Mouse (Mus musculus) neural tube, embryonic 12.5 days (tissue): ENCODE measurements at regions not wholly inside any gene's neighbourhood (a gene's known extent, or its start where the extent isn't known, plus 50 kb on each side); places are given as distances from the start of the nearest gene placed in this dataset.
"Not testable (repeated sequence)": the region's sequence is repeated elsewhere in the genome, so short reads cannot be mapped to it uniquely, and the experiment has no call there.

Experiments used
- ATAC-seq: fragments of 200-750 bp; cut with Nextera tagmentation; 2 replicates; pipeline ENCODE4 v1.8.0; 2017; ENCODE audit warnings: low read depth, mild to moderate bottlenecking, moderate TSS enrichment, moderate library complexity; ENCODE audit not compliant: low FRiP score
- H3K27ac ChIP-seq: fragments of 300-500 bp; sonication (generic); 2 replicates; pipeline ENCODE4 v1.5.1; 2016
- H3K27me3 ChIP-seq: fragments of 300-500 bp; sonication (generic); replicated peaks from 2 replicates; pipeline ENCODE4 v1.6.1; 2016; ENCODE audit warnings: mild to moderate bottlenecking
- H3K36me3 ChIP-seq: fragments of 300-500 bp; sonication (generic); 2 replicates; pipeline ENCODE4 v1.6.1; 2016; ENCODE audit warnings: mild to moderate bottlenecking
- H3K4me1 ChIP-seq: fragments of 300-500 bp; sonication (generic); 2 replicates; pipeline ENCODE4 v1.6.1; 2016
- H3K4me2 ChIP-seq: fragments of 300-500 bp; sonication (generic); replicated peaks from 2 replicates; pipeline ENCODE4 v1.6.1; 2016; ENCODE audit warnings: mild to moderate bottlenecking
- H3K4me3 ChIP-seq: fragments of 300-500 bp; sonication (generic); 2 replicates; pipeline ENCODE4 v1.5.1; 2016
- H3K9ac ChIP-seq: fragments of 300-500 bp; sonication (generic); 2 replicates; pipeline ENCODE4 v1.6.1; 2016; ENCODE audit warnings: mild to moderate bottlenecking
- H3K9me3 ChIP-seq: fragments of 300-500 bp; sonication (generic); 2 replicates; pipeline ENCODE4 v1.6.1; 2016; ENCODE audit warnings: mild to moderate bottlenecking
- WGBS: fragments of 180-500 bp; shearing (Covaris S2); methylation state at CpG from one replicate; pipeline ENCODE4 v1.1.7; 2016; 5-methylcytosine and 5-hydroxymethylcytosine counted together

DNA sequence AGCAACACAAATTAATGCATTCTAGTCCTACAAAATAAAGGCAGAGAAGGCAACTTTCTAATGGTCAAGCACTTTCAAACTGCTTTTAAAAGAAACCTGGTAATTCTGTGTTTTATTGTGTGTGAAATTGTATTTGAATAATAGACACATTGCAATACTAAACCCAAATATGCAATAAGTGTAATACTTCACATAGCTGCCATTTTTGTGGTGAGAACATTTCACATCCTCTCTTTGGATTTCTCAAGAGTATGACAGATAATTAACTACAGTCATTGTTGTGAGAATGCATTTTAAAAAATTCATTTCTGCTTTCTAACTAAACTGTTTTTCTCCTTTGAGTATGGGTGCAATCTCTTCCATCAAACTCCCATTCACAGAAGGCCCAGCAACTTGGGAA, 256.4 kb downstream of the Sema3d start:
- Histone ChIP-seq H3K4me2 (no peak overlapping the region), H3K27me3 (no peaks in the 10 kb centered on the region), H3K36me3 (no peaks in the 10 kb centered on the region), H3K9me3 (no peaks in the 10 kb centered on the region), H3K27ac (no peak overlapping the region), H3K4me3 (no peak overlapping the region), H3K4me1 (0 out of 2 replicates have a peak, but pooled peaks cover 1% of the 10 kb centered on the region), H3K9ac (no peak overlapping the region)
- ATAC-seq, result no peak

DNA sequence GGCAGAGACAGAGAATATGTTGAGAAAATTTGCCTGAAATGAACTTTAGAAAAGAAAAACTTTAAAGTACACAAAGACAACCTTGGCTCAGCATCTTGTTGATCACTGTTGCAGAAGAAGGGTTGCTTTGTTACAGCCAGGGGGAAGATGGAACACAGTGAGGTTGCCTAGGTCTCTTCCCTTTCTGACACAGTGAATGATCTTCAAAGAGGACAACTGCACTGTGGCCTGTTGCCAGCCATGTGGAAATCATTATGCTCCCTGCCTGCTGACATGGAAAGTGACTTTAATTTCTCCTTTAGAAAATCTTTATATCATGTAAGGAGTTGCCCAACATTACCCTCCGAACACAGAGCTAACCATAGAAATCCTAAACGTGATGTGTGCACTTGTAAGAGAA, 263.1 kb downstream of the Sema3d start:
- Histone ChIP-seq H3K36me3 (no peaks in the 10 kb centered on the region), H3K4me1 (no peaks in the 10 kb centered on the region), H3K4me3 (no peak overlapping the region), H3K9me3 (no peaks in the 10 kb centered on the region), H3K27ac (no peak overlapping the region), H3K9ac (no peak overlapping the region), H3K27me3 (no peaks in the 10 kb centered on the region), H3K4me2 (no peak overlapping the region)
- ATAC-seq, result no peak
- WGBS, result 70% methylated on average over 2 of the region's 2 CpGs

DNA sequence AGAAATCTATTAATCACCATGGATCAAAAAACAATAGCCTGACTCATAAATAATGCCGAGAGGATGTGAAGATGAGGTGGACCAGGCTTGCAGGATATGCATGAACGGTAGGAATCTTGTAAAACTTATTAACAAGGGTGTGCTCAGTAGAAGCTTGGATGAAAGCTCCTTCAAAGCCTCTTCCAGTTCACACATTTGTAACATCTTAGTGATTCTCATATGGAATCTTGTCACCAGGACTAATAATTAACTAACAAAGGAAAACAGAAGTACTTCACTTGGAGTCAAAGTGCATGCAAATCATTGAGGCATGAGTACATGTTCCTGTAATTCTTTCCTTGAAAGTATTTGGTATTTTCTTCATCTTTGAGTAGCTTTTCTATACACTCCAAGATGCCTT, 290.5 kb downstream of the Sema3d start:
- Histone ChIP-seq H3K4me3 (no peak overlapping the region), H3K27me3 (no peaks in the 10 kb centered on the region), H3K36me3 (no peaks in the 10 kb centered on the region), H3K9me3 (no peaks in the 10 kb centered on the region), H3K9ac (no peak overlapping the region), H3K27ac (no peak overlapping the region), H3K4me2 (no peak overlapping the region), H3K4me1 (no peaks in the 10 kb centered on the region)
- 88% methylated on average over 2 of the region's 2 CpGs for WGBS
- no peak for ATAC-seq

DNA sequence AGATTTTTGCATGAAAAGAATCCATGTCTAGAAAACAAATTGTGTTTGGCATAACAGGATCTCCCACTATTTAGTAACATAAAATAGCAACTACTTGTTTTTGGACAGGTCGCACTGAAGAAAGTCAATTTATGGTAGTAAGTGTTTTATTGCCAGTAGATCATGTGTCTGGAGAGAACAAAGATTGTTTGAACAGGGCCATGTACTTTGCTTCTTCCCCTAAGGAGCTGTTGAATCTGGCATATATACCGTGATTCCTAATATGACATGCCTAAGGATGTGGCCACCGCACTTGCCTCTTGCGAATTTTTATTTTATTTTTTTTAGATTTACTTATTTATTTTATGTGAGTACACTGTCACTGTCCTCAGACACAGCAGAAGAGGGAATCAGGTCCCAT, 290.9 kb downstream of the Sema3d start:
- H3K4me1 ChIP-seq, result no peaks in the 10 kb centered on the region
- no peak overlapping the region for H3K9ac ChIP-seq
- no peak overlapping the region for H3K4me3 ChIP-seq
- no peaks in the 10 kb centered on the region for H3K27me3 ChIP-seq
- H3K9me3 ChIP-seq, result no peaks in the 10 kb centered on the region
- ATAC-seq, result no peak
- H3K4me2 ChIP-seq, result no peak overlapping the region
- no peak overlapping the region for H3K27ac ChIP-seq
- WGBS, result 75% methylated on average over 4 of the region's 4 CpGs
- no peaks in the 10 kb centered on the region for H3K36me3 ChIP-seq

DNA sequence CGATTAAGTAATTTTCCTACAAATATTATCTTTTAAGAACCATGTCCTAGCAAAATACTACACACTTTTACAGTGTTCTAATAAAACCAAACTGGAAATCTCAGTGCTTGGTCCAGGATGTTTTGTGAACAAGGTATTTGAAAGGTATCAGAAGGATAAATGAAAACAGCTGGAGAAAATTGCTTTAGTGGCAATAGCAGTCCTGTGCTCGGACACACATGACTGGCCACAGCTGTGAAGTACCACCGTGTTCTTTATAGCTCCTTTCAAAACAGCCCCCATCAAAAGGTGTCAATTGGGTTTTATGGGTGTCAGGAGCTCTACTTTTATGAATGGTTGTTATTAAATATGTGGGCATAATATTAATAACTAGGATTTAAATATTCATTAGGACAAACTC, 293.5 kb downstream of the Sema3d start:
- ATAC-seq, result no peak
- no peak overlapping the region for H3K4me2 ChIP-seq
- H3K4me1 ChIP-seq, result no peaks in the 10 kb centered on the region
- H3K36me3 ChIP-seq, result no peaks in the 10 kb centered on the region
- no peak overlapping the region for H3K9ac ChIP-seq
- no peak overlapping the region for H3K27ac ChIP-seq
- WGBS, result 42% methylated on average over 3 of the region's 3 CpGs
- H3K27me3 ChIP-seq, result no peaks in the 10 kb centered on the region
- no peak overlapping the region for H3K4me3 ChIP-seq
- no peaks in the 10 kb centered on the region for H3K9me3 ChIP-seq

DNA sequence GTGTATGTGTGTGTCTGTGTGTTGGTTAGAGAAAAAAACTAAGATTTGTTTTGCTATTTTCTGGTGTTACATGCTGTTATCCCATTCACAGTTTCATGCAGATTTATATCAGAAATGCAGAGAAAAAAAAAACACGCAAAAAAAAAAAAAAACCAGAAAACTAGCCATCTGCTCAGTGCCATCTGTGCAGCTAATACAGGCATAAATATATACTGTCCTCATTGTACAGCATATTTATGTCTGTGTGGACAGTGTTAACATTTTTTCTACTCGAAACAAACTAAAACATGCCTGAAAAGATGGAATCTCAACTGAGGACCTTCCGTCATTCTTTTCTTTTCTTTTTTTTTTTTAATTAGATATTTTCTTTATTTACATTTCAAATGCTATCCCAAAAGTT, 331.7 kb downstream of the Sema3d start:
- no peak overlapping the region for H3K4me3 ChIP-seq
- H3K4me2 ChIP-seq, result no peak overlapping the region
- no peak overlapping the region for H3K27ac ChIP-seq
- H3K9ac ChIP-seq, result no peak overlapping the region
- H3K36me3 ChIP-seq, result no peaks in the 10 kb centered on the region
- H3K9me3 ChIP-seq, result peaks cover 6% of the 10 kb centered on the region
- WGBS, result 85% methylated on average over 3 of the region's 3 CpGs
- H3K4me1 ChIP-seq, result no peaks in the 10 kb centered on the region
- no peaks in the 10 kb centered on the region for H3K27me3 ChIP-seq
- ATAC-seq, result no peak

DNA sequence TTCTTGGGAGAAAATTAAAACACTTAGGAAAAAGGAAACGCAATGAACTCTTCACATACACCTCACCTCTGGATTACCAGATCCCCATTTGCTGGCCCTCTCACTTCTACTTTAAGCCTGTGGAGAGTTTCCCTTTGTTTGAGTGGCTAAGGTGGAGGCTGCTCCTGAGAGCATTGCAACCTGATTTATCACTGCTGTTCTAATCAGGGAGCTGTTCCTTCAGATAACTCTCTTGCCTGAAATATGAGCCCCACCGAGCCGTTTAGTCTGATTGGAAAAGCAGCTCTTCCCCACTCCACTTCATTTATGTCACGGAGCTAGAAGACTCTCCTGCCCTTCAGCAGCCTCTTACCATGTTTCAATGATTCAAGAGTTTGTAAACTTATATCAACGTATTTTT, 368.3 kb downstream of the Sema3d start:
- H3K27me3 ChIP-seq, result no peaks in the 10 kb centered on the region
- H3K36me3 ChIP-seq, result no peaks in the 10 kb centered on the region
- H3K4me1 ChIP-seq, result no peaks in the 10 kb centered on the region
- no peak overlapping the region for H3K4me3 ChIP-seq
- no peak overlapping the region for H3K9ac ChIP-seq
- no peaks in the 10 kb centered on the region for H3K9me3 ChIP-seq
- 38% methylated on average over 5 of the region's 5 CpGs for WGBS
- H3K27ac ChIP-seq, result no peak overlapping the region
- peak; percentile 53 for ATAC-seq
- H3K4me2 ChIP-seq, result no peak overlapping the region

DNA sequence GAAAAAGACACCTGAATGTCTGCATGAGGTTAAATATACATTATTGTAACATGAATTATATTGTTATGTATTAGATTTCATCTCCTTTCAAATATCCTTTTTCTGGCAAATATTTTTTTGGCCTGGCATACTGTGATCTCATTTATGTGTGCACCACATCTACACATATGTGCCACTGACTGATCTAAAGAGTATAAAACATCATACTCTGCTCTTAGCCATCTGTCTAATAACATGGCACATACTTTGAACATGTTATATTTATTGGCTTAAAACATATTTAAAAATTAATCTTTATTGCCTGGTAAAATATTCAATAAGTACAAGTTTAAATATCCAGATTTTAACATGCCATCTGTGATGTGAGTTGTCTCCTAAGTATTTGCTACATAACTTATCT, 365.6 kb upstream of the Sema3a start:
- no peak overlapping the region for H3K27ac ChIP-seq
- no peak overlapping the region for H3K9ac ChIP-seq
- no peak overlapping the region for H3K4me3 ChIP-seq
- H3K27me3 ChIP-seq, result no peaks in the 10 kb centered on the region
- no peaks in the 10 kb centered on the region for H3K9me3 ChIP-seq
- no peaks in the 10 kb centered on the region for H3K36me3 ChIP-seq
- ATAC-seq, result no peak
- H3K4me2 ChIP-seq, result no peak overlapping the region
- H3K4me1 ChIP-seq, result no peaks in the 10 kb centered on the region

DNA sequence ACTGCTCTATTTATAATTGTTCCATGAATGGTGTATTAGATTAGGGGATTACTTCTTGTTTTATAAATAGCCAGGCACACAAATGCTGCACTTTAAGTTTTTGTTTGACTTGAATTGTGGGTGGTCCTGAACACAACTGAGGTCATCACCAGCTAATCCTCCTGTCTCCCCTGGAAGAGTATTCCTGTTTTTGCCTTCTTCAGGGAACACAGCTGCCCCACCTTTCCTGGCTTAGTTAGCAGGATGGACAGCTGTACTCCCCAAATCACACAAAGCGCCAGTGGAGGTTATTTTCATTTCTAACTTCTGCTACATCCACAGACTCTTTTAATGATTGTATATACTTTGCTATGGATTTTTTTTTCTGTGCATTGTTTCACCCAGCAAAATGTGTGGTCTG, 357.8 kb upstream of the Sema3a start:
- Histone ChIP-seq H3K4me2 (no peak overlapping the region), H3K4me1 (no peaks in the 10 kb centered on the region), H3K27ac (no peak overlapping the region), H3K9me3 (no peaks in the 10 kb centered on the region), H3K4me3 (no peak overlapping the region), H3K9ac (no peak overlapping the region), H3K36me3 (no peaks in the 10 kb centered on the region), H3K27me3 (no peaks in the 10 kb centered on the region)
- 89% methylated on average over 1 of the region's 1 CpGs for WGBS
- no peak for ATAC-seq

DNA sequence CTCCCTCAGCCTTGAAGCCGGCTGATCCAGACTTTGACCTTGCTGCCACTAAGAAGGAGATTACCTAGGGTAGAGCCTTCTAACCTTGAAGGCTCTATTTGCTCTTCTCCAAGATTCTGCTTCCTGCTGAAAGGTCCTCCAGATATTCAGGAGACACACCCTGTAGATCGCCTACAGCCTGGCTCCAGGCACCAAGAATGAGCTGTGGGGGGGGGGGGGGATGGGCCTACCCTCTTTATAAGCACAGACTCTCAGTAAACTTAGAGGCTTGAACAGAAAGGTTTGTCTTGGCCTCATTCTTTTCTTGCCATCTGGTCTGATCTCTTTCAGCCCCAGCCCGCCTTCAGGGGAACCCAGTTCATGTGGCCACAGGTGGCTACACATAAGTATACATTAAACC, 342.5 kb upstream of the Sema3a start:
- H3K4me1 ChIP-seq, result no peaks in the 10 kb centered on the region
- no peak overlapping the region for H3K4me3 ChIP-seq
- ATAC-seq, result no peak
- H3K27ac ChIP-seq, result no peak overlapping the region
- 88% methylated on average over 3 of the region's 3 CpGs for WGBS
- H3K9ac ChIP-seq, result no peak overlapping the region
- no peaks in the 10 kb centered on the region for H3K36me3 ChIP-seq
- no peaks in the 10 kb centered on the region for H3K27me3 ChIP-seq
- peaks cover 3% of the 10 kb centered on the region; the same call in 1 of the 2 replicates for H3K9me3 ChIP-seq
- no peak overlapping the region for H3K4me2 ChIP-seq

DNA sequence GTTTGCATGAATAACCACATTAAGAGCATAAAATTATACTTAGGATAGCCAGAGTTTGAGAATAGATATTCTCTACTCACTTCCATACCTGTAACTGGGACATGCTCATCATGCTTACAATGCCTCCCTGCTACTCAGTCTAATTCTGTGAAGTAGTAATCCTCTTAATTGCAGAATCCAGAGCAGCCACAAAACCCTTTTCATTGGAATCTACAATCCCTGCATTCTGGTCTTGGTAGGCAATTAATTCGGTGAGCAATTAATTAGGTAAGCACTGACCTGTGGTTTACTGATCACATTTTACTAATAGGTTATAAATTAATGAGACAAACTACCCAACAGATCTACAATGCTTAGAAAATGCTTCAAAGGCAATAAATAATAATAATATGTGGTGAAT, 316.5 kb upstream of the Sema3a start:
- Histone ChIP-seq H3K4me1 (no peaks in the 10 kb centered on the region), H3K4me2 (no peak overlapping the region), H3K36me3 (no peaks in the 10 kb centered on the region), H3K27ac (no peak overlapping the region), H3K4me3 (no peak overlapping the region), H3K27me3 (no peaks in the 10 kb centered on the region), H3K9me3 (no peaks in the 10 kb centered on the region), H3K9ac (no peak overlapping the region)
- 70% methylated on average over 1 of the region's 1 CpGs for WGBS
- ATAC-seq, result no peak

DNA sequence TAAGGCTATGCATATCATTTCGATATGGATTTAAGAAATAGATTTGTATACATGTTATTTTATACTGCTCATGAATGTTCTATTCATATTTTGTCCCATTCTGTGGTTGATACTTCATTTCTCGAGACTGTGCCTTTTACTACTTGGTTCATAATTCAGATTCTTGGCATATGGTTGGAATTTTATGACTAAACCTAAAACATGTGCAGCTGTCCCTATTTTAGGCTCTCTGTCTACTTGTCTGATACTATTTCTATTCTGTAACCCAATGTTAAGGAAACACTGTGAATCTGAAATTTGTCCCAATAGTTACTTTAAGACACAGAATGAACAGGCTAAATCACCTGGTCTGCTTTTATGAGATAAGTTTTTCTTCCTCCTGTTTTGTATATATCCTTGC, 315.3 kb upstream of the Sema3a start:
- Histone ChIP-seq H3K27me3 (no peaks in the 10 kb centered on the region), H3K4me2 (no peak overlapping the region), H3K4me1 (no peaks in the 10 kb centered on the region), H3K36me3 (no peaks in the 10 kb centered on the region), H3K9me3 (no peaks in the 10 kb centered on the region), H3K4me3 (no peak overlapping the region), H3K9ac (no peak overlapping the region), H3K27ac (no peak overlapping the region)
- 75% methylated on average over 2 of the region's 2 CpGs for WGBS
- no peak for ATAC-seq

DNA sequence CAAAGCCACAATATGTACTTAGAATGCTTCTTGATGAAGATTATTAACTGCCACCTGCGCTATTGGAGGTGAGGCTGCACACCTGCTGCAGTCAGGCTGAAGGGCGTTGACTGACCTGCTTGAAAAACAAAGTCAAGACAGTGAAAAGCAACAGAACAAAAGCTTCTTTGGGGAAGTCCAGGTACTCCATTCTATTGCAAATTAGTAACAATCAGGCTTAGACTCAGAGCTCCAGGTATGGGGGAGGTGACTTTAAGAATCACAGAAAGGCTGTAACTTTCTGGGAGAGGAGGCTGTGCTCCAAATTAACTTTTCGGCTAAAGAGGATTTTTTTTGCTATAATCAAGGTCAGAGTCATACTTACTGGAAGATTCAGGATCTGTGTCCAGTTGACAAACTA, 278.0 kb upstream of the Sema3a start:
- not testable (repeated sequence) for H3K4me1 ChIP-seq, H3K36me3 ChIP-seq, H3K4me3 ChIP-seq, ATAC-seq, H3K27me3 ChIP-seq, H3K9ac ChIP-seq, H3K9me3 ChIP-seq, H3K27ac ChIP-seq, H3K4me2 ChIP-seq
- 81% methylated on average over 3 of the region's 3 CpGs for WGBS

DNA sequence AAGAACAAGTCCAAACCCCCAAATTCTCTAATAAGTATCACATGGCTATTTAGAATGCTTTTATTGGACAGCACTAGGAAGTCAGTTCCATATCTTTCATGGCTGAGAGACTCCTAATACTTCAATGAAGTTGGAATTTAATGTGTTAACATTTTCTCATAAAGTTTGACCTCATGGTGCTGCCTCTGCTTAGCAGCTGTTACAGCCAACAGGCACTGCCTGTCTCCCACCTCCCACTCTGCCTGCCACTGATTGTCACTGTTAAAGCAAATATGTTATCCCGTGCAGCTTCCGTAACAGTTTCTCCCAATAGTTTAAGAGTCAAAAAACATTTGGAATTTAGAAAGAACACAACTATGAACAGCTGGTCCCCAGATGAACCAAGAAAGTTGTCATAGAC, 268.3 kb upstream of the Sema3a start:
- H3K4me1 ChIP-seq, result no peaks in the 10 kb centered on the region
- H3K4me3 ChIP-seq, result no peak overlapping the region
- no peaks in the 10 kb centered on the region for H3K36me3 ChIP-seq
- WGBS, result 76% methylated on average over 2 of the region's 2 CpGs
- no peaks in the 10 kb centered on the region for H3K9me3 ChIP-seq
- H3K9ac ChIP-seq, result no peak overlapping the region
- no peak overlapping the region for H3K4me2 ChIP-seq
- H3K27me3 ChIP-seq, result no peaks in the 10 kb centered on the region
- H3K27ac ChIP-seq, result no peak overlapping the region
- ATAC-seq, result no peak
